Mouse (Mus musculus) hindbrain, postnatal 0 days (tissue): Measurements from ENCODE around the gene Exoc4. TPM values are rescaled to one million over a fixed set of nuclear protein-coding genes. Genes with fewer than 3 reads are reported as not detected.
A peak's percentile ranks its signal among the peaks of the same experiment; 100 is the strongest.

Experiments
- ATAC-seq: fragments of 200-750 bp; cut with Nextera tagmentation; 2 replicates; pipeline ENCODE4 v1.8.0; 2017; ENCODE audit warnings: mild to moderate bottlenecking, moderate TSS enrichment, moderate library complexity
- DNase-seq: peaks from one replicate; pipeline ENCODE4 v3.0.0-alpha.2; 2015; ENCODE audit warnings: low spot score
- H3K27ac ChIP-seq: fragments of 300-500 bp; sonication (generic); 2 replicates; pipeline ENCODE4 v1.5.1; 2014; ENCODE audit warnings: mild to moderate bottlenecking
- H3K27me3 ChIP-seq: fragments of 300-500 bp; sonication (generic); 2 replicates; pipeline ENCODE4 v1.6.1; 2014; ENCODE audit warnings: low read length, mixed read lengths; ENCODE audit not compliant: insufficient read depth
- H3K36me3 ChIP-seq: fragments of 300-500 bp; sonication (generic); 2 replicates; pipeline ENCODE4 v1.6.1; 2014; ENCODE audit warnings: low read length, mixed read lengths; ENCODE audit not compliant: insufficient read depth
- H3K4me1 ChIP-seq: fragments of 300-500 bp; sonication (generic); 2 replicates; pipeline ENCODE4 v1.6.1; 2014; ENCODE audit warnings: antibody characterized with exemption, low read length, mixed read lengths; ENCODE audit not compliant: insufficient read depth
- H3K4me2 ChIP-seq: fragments of 300-500 bp; sonication (generic); 2 replicates; pipeline ENCODE4 v1.6.1; 2014; ENCODE audit warnings: low read depth, mild to moderate bottlenecking, low read length, moderate library complexity, mixed read lengths
- H3K4me3 ChIP-seq: fragments of 300-500 bp; sonication (generic); 2 replicates; pipeline ENCODE4 v1.5.1; 2014; ENCODE audit warnings: low read length
- H3K9ac ChIP-seq: fragments of 300-500 bp; sonication (generic); replicated peaks from 2 replicates; pipeline ENCODE4 v1.6.1; 2014; ENCODE audit warnings: mild to moderate bottlenecking, low read length, moderate library complexity, mixed read lengths
- H3K9me3 ChIP-seq: fragments of 300-500 bp; sonication (generic); 2 replicates; pipeline ENCODE4 v1.6.1; 2016; ENCODE audit warnings: low read length, mixed read lengths
- CTCF ChIP-seq: IDR thresholded peaks from 2 replicates; pipeline ENCODE4 v1.5.1; 2016; ENCODE audit warnings: antibody characterized with exemption, control low read depth, low read depth
- WGBS: fragments of 180-500 bp; shearing (Covaris S2); extraction: QIAGEN DNeasy Blood & Tissue Kit; methylation state at CpG from one replicate; pipeline ENCODE4 v1.1.7; 2014; 5-methylcytosine and 5-hydroxymethylcytosine counted together
- polyA plus RNA-seq: library from polyadenylated mRNA; unstranded; fragments of >200 nt; fragmentation: Nextera tagmentation; extraction: Ambion mirVana; gene quantifications from 2 replicates; pipeline ENCODE4 v1.2.1, GENCODE M21; 2015
- total RNA-seq: library from RNA; depleted of rRNA; stranded (reverse); fragments of >200 nt; gene quantifications from 2 replicates; pipeline ENCODE4 v1.2.3, GENCODE M21; 2014

Exoc4 gene
- total and polyA plus RNA-seq, 2 experiments from 2014 or later = 30.0 to 70.6 TPM

- Histone ChIP-seq H3K4me3 (no peak overlapping the region), H3K27ac (no peak overlapping the region), H3K9me3 (no peaks in the 10 kb centered on the region), H3K36me3 (no peaks in the 10 kb centered on the region), H3K4me1 (no peaks in the 10 kb centered on the region), H3K4me2 (no peak overlapping the region), H3K9ac (no peak overlapping the region), H3K27me3 (no peaks in the 10 kb centered on the region)
- 78% methylated on average over 1 of the region's 1 CpGs for WGBS
- TF ChIP-seq CTCF = no peak
- no peak for ATAC-seq
- DNase-seq = no peak
Observed at GRCm38 (mm10) chr6:33727271-33727670, 478.4 kb downstream of the Exoc4 start.

GRCm38 (mm10) chr6:33732214-33732613, 483.3 kb downstream of the Exoc4 start:
- Histone ChIP-seq H3K4me3 (no peak overlapping the region), H3K9ac (no peak overlapping the region), H3K4me1 (peaks cover 3% of the 10 kb centered on the region; the same call in 1 of the 2 replicates), H3K4me2 (no peak overlapping the region), H3K27ac (no peak overlapping the region), H3K27me3 (no peaks in the 10 kb centered on the region), H3K9me3 (no peaks in the 10 kb centered on the region), H3K36me3 (no peaks in the 10 kb centered on the region)
- WGBS = 64% methylated on average over 2 of the region's 2 CpGs
- DNase-seq (no peak), ATAC-seq (no peak)
- no peak for TF ChIP-seq CTCF

GRCm38 (mm10) chr6:33733602-33734001, 484.7 kb downstream of the Exoc4 start:
- Histone ChIP-seq H3K4me2 (no peak overlapping the region), H3K9ac (no peak overlapping the region), H3K27ac (no peak overlapping the region), H3K4me3 (no peak overlapping the region), H3K27me3 (no peaks in the 10 kb centered on the region), H3K36me3 (no peaks in the 10 kb centered on the region), H3K4me1 (peaks cover 3% of the 10 kb centered on the region; the same call in 1 of the 2 replicates), H3K9me3 (no peaks in the 10 kb centered on the region)
- no peak for DNase-seq
- no peak for ATAC-seq
- TF ChIP-seq CTCF = no peak

- WGBS = 68% methylated on average over 3 of the region's 3 CpGs
- Histone ChIP-seq H3K4me3 (no peak overlapping the region), H3K4me1 (peaks cover 3% of the 10 kb centered on the region; the same call in 1 of the 2 replicates), H3K9me3 (no peaks in the 10 kb centered on the region), H3K9ac (no peak overlapping the region), H3K27ac (no peak overlapping the region), H3K27me3 (no peaks in the 10 kb centered on the region), H3K4me2 (no peak overlapping the region), H3K36me3 (no peaks in the 10 kb centered on the region)
- no peak for TF ChIP-seq CTCF
- no peak for DNase-seq
- no peak for ATAC-seq
Observed at GRCm38 (mm10) chr6:33734032-33734431, 485.1 kb downstream of the Exoc4 start.

GRCm38 (mm10) chr6:33738857-33739291, 490.0 kb downstream of the Exoc4 start:
- peak overlapping the region; percentile 22; the same call in 1 of the 2 replicates for H3K27ac ChIP-seq
- H3K36me3 ChIP-seq = no peaks in the 10 kb centered on the region
- H3K4me1 ChIP-seq = peaks cover 3% of the 10 kb centered on the region; the same call in 1 of the 2 replicates
- H3K4me3 ChIP-seq = no peak overlapping the region
- H3K27me3 ChIP-seq = no peaks in the 10 kb centered on the region
- no peaks in the 10 kb centered on the region; the same call in 1 of the 2 replicates for H3K9me3 ChIP-seq
- DNase-seq (peak; percentile 53), ATAC-seq (no peak)
- 14% methylated on average over 3 of the region's 3 CpGs for WGBS
- TF ChIP-seq CTCF = no peak
- no peak overlapping the region for H3K4me2 ChIP-seq
- no peak overlapping the region for H3K9ac ChIP-seq

GRCm38 (mm10) chr6:33739304-33739703, 490.4 kb downstream of the Exoc4 start:
- no peak for ATAC-seq
- H3K27ac ChIP-seq = 0 out of 2 replicates have a peak overlapping the region, but pooled peaks have one; percentile 22
- H3K27me3 ChIP-seq = no peaks in the 10 kb centered on the region
- TF ChIP-seq CTCF = no peak
- DNase-seq = no peak
- no peak overlapping the region for H3K9ac ChIP-seq
- H3K4me2 ChIP-seq = no peak overlapping the region
- H3K4me1 ChIP-seq = peaks cover 3% of the 10 kb centered on the region; the same call in 1 of the 2 replicates
- 35% methylated on average over 4 of the region's 4 CpGs for WGBS
- no peaks in the 10 kb centered on the region; the same call in 1 of the 2 replicates for H3K9me3 ChIP-seq
- H3K36me3 ChIP-seq = no peaks in the 10 kb centered on the region
- H3K4me3 ChIP-seq = no peak overlapping the region

- DNase-seq (no peak), ATAC-seq (no peak)
- Histone ChIP-seq H3K9me3 (no peaks in the 10 kb centered on the region), H3K9ac (no peak overlapping the region), H3K4me3 (no peak overlapping the region), H3K4me1 (no peaks in the 10 kb centered on the region), H3K4me2 (no peak overlapping the region), H3K36me3 (no peaks in the 10 kb centered on the region), H3K27me3 (no peaks in the 10 kb centered on the region), H3K27ac (no peak overlapping the region)
- no peak for TF ChIP-seq CTCF
- 94% methylated on average over 5 of the region's 5 CpGs for WGBS
Observed at GRCm38 (mm10) chr6:33755976-33756375, 507.1 kb downstream of the Exoc4 start.
